Mouse (Mus musculus) fibroblast of lung, adult 2 months (primary cell): ENCODE measurements around the gene Ero1lb.

Experiments used
- DNase-seq: peaks from one replicate; pipeline ENCODE4 v3.0.0-alpha.2; 2011; ENCODE audit warnings: low read depth

The Ero1lb gene

GRCm38 (mm10) chr13:12565621-12566390, at the start of gene Ero1lb:
TSS of gene Ero1lb (plus strand) at chr13:12565874.
- peak; percentile 86 for DNase-seq

- no peak for DNase-seq
Measured at GRCm38 (mm10) chr13:12519371-12519770, 46.3 kb upstream of the Ero1lb start.

- DNase-seq: no peak
Measured at GRCm38 (mm10) chr13:12519955-12520584, 45.6 kb upstream of the Ero1lb start, which contains the start of gene Edaradd. TSS of gene Edaradd (minus strand) at chr13:12520438.

DNA sequence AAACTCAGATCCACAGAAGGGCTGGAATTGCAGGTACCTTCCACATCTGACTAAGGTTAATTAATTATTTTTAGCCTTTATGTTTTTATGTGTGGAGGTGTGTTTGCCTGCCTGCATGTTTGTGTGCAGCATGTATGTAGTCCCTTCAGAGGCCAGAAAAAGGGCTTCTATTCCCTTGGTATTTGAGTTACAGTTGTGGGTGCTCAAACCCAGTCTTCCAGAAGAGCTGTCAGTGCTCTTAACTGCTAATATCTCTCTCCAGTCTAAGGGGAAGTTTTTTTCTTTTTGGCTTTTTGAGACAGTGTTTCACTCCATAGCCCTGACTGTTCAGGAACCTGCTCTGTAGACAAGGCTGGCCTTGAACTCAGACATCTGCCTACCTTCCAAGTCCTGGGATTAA, 43.3 kb upstream of the Ero1lb start:
- DNase-seq: no peak

DNA sequence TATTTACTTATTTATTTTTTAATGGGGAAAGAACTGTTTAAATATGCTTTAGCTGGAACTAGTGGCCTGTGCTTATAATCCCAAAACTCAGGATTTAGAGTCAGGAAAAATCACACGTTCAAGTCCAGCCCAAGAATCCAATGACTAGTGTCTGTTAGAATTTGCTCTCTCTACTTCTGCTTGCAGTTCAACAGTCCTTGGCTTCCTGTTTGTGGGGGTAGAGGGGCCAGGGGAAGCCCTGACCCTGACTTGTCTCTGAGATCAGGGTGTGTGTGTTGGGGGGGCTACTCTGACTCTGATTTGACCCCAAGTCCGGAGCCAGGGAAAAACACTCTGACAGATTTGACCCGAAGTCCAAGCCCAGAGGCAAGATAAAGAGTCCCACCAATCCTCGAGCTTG, 40.0 kb upstream of the Ero1lb start:
- no peak for DNase-seq

GRCm38 (mm10) chr13:12534628-12535027, 31.0 kb upstream of the Ero1lb start:
- no peak for DNase-seq

GRCm38 (mm10) chr13:12537971-12538370, 27.7 kb upstream of the Ero1lb start:
- no peak for DNase-seq

- no peak for DNase-seq
Measured at GRCm38 (mm10) chr13:12539716-12540115, 26.0 kb upstream of the Ero1lb start.

- DNase-seq: no peak
Measured at GRCm38 (mm10) chr13:12540119-12540518, 25.6 kb upstream of the Ero1lb start.

- peak; percentile 24 for DNase-seq
Measured at GRCm38 (mm10) chr13:12542006-12542981, 23.4 kb upstream of the Ero1lb start.

DNA sequence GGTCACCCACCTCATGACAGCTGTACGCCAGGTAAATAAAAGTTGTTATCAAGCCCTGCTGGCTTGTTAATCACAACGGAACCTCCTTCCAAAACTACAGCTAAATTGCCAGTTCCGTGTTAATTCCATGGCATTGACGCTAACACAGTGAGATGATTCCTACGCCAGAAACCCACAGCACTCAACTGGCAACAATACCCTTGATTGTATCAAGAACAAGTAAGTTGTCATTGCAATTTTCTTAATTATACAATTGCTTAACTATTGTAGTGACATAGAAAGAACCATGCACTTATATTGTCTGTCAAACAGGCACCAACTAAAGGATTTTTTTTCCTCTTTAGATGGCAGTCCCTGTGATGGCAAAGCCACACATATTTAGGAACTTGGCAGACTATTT, 22.4 kb upstream of the Ero1lb start:
- DNase-seq: no peak

DNA sequence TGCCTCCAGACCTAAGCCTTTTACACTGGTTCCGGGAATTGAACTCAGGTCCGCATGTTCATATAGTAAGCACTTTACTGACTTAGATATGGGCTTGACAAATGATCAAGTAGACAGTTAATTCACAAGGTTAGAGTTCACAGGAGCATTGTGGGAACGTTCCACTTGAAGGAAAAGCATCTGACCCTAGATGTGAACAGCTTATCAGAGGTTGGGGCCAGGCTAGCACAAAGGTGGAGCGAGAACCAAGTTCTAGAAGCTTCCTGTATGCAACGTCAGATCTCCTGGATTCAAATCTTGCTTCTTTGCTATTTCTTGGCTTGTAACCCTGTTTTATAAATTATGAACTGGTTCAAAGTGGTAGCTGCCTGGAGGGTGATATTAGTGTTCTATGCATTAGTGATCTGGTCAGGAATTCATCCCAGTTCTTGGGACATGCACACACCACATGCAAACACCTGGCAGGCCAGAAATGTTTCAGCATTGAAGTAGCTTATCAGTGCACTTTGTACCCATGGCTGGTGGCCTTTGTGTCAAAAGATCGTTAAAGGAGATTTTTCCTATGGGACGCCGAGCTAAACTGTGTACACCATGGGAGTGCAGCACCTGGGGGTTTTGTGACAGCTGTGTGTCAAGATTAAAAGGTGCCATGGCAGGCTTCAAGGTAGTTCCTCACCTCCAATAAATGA, 21.6 kb upstream of the Ero1lb start:
- DNase-seq: no peak

- no peak for DNase-seq
Measured at GRCm38 (mm10) chr13:12554211-12554610, 11.5 kb upstream of the Ero1lb start.

DNA sequence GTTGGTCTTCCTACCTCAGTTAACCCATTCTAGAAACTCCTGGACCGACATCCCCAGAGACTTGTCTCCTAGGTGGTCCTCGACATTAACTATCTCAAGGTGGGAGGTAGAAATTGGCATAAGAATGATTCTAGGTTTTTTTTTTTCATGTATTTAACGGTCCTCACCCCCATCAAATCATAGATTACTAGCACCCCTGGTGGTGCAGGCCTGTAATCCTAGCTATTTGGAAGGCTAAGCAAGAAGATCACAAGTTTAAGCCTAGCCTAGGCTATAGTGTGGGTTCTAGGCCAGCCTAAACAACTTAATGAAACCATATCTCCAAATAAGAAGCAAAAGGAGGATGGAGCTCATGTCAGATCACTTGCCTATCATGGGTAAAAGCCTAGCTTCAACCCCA, 6.6 kb upstream of the Ero1lb start:
- no peak for DNase-seq

DNA sequence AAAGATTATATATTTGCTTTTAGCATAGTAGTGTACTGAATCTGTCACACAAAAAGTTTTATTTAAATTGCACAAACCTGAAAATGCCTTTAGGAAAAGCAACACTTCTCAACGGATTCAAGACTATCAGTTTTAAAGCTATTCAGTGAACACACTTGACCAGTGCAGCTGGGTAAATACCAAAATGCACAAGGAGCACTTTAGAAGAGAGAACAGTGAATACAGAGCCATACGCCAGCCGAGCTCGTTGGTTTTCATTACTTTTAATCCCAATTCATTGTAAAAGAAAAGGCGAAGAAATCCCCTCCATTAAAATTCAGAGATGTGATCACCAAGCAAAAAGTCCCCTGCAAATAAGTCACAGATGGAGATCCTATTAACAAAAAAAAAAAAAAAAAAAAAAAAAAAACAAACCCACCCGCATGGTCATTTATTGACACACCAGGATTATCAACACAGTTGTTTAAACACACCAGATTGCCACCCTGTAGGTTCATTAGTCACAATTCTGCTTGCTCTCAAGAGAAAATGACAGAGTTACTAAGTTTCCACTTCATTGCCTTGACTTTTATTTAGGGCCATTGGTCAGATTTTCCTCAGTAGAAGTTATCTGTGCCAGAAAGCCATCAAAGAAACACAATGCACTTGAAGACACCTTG, 6.1 kb upstream of the Ero1lb start:
- no peak for DNase-seq

GRCm38 (mm10) chr13:12561729-12562128, 3.9 kb upstream of the Ero1lb start:
- no peak for DNase-seq

DNA sequence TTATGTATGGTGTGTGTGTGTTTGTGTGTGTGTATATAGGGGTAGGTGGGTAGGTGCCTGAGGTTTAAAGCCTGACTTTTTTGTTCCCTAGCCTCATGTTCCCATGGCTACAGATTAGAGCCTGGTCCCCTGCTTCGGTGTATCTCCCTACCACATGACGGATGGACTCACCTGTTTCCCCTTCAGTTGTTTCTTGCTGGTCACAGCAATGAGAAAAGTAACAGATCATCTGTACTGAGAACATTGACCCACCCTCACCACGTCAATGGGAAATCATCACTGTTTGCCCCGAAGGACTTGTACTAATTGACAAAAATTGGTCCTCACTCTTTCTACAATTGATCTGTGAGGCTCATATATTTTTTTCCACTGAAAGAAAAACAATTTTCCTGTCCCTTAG, 3.4 kb upstream of the Ero1lb start:
- DNase-seq: no peak

- no peak for DNase-seq
Measured at GRCm38 (mm10) chr13:12567936-12568335, 2.3 kb downstream of the Ero1lb start.

DNA sequence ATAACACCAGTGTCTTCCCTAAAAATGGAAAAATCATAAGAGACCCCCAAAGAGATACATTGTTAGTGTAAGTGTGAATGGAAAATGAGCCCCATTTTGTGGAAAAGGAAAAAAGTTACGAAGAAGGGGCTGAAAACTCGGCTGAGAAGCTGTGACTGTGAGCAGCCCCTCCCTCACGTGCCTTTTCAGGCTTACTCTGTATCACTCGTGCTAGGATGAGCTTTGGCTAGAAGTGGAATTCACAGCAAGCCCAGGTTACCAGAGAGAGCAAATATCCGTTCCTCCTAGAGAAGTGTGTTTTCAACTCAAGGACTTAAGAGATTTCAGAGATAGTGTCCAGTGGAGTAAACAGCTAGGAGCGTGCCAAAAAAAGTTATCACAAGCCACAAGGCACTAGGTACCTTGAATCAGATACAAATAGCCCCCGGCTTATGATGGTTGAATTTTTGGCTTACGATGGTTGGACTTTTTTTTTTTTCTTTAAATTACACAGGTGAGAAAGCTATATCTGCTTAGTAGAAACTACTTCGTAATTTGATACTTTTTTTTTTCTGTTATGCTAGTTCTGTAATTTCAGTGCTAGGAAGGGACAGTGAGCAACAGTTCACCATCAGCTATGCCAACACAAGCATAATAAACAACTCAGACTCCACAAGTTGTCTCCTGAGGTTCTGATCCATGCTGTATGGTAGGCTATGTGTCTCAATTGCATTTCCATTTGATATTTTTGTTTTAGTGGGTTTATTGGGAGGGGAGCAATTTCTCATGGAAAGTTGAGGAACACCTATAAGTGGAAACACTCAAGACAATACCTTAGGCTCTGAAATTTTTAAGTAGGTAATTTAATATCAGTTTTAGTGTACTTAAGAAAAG, 3.2 kb downstream of the Ero1lb start:
- DNase-seq: no peak

- no peak for DNase-seq
Measured at GRCm38 (mm10) chr13:12569741-12570140, 4.1 kb downstream of the Ero1lb start.
